Mouse (Mus musculus) E14TG2a.4 (cell line): ENCODE data around the gene Mtf1.
A peak's percentile ranks its signal among the peaks of the same experiment; 100 is the strongest.

ENCODE experiments used
- H3K27me3 ChIP-seq: 2 replicates; pipeline ENCODE4 v1.6.1; 2014; ENCODE audit warnings: low read length, control low read depth; ENCODE audit not compliant: insufficient read depth
- H3K36me3 ChIP-seq: 2 replicates; pipeline ENCODE4 v1.6.1; 2014; ENCODE audit warnings: low read length, control low read depth; ENCODE audit not compliant: insufficient read depth
- H3K4me1 ChIP-seq: replicated peaks from 2 replicates; pipeline ENCODE4 v1.6.1; 2014; ENCODE audit warnings: low read depth, low read length, control low read depth
- H3K4me3 ChIP-seq: replicated peaks from 2 replicates; pipeline ENCODE4 v1.5.1; 2014; ENCODE audit warnings: mild to moderate bottlenecking, low read length
- H3K9me3 ChIP-seq: 2 replicates; pipeline ENCODE4 v1.6.1; 2014; ENCODE audit warnings: low read length, control low read depth
- CTCF ChIP-seq: conservative IDR thresholded peaks from 2 replicates; pipeline ENCODE4 v1.5.1; 2014; ENCODE audit warnings: low read length
- NANOG ChIP-seq: IDR thresholded peaks from 2 replicates; pipeline ENCODE4 v1.6.1; 2014; ENCODE audit warnings: borderline replicate concordance, low read length, mixed read lengths
- POU5F1 ChIP-seq: IDR thresholded peaks from 2 replicates; pipeline ENCODE4 v1.6.1; 2014; ENCODE audit warnings: low read length, borderline replicate concordance

Gene Mtf1

GRCm38 (mm10) chr4:124890831-124891230 is 88.9 kb downstream of the Mtf1 start:
- H3K4me3 ChIP-seq = no peak overlapping the region
- no peak for TF ChIP-seq NANOG
- TF ChIP-seq CTCF = no peak
- TF ChIP-seq POU5F1 = no peak
- peaks cover 43% of the 10 kb centered on the region for H3K4me1 ChIP-seq
- no peaks in the 10 kb centered on the region for H3K9me3 ChIP-seq
- H3K36me3 ChIP-seq = no peaks in the 10 kb centered on the region
- H3K27me3 ChIP-seq = peaks cover 95% of the 10 kb centered on the region

GRCm38 (mm10) chr4:124893769-124894168 is 91.9 kb downstream of the Mtf1 start:
- no peaks in the 10 kb centered on the region for H3K9me3 ChIP-seq
- TF ChIP-seq NANOG (no peak), POU5F1 (no peak), CTCF (no peak)
- H3K27me3 ChIP-seq = peaks cover 84% of the 10 kb centered on the region
- no peaks in the 10 kb centered on the region for H3K36me3 ChIP-seq
- H3K4me1 ChIP-seq = peaks cover 44% of the 10 kb centered on the region
- peak overlapping the region; percentile 78 for H3K4me3 ChIP-seq

GRCm38 (mm10) chr4:124894508-124895428 is 92.9 kb downstream of the Mtf1 start:
- Histone ChIP-seq H3K9me3 (no peaks in the 10 kb centered on the region), H3K4me3 (peak overlapping the region; percentile 78), H3K27me3 (peaks cover 76% of the 10 kb centered on the region), H3K36me3 (no peaks in the 10 kb centered on the region), H3K4me1 (peaks cover 48% of the 10 kb centered on the region)
- no peak for TF ChIP-seq NANOG
- no peak for TF ChIP-seq POU5F1
- no peak for TF ChIP-seq CTCF

GRCm38 (mm10) chr4:124898428-124898827 is 96.5 kb downstream of the Mtf1 start:
- no peak for TF ChIP-seq CTCF
- no peak for TF ChIP-seq POU5F1
- no peaks in the 10 kb centered on the region for H3K36me3 ChIP-seq
- H3K4me3 ChIP-seq = no peak overlapping the region
- H3K27me3 ChIP-seq = peaks cover 62% of the 10 kb centered on the region
- no peaks in the 10 kb centered on the region for H3K9me3 ChIP-seq
- H3K4me1 ChIP-seq = peaks cover 60% of the 10 kb centered on the region
